Mouse (Mus musculus) heart, adult 2 months (tissue): ENCODE results near the gene Rps6ka5.

Experiments
- CTCF ChIP-seq: fragments of 200-600 bp; IDR thresholded peaks from 2 replicates; pipeline ENCODE4 v1.8.1; 2022; ENCODE audit warnings: antibody characterized with exemption, mild to moderate bottlenecking, moderate library complexity
- POLR2A ChIP-seq: fragments of 200-500 bp; IDR thresholded peaks from 2 replicates; pipeline ENCODE4 v1.6.1; 2011; ENCODE audit warnings: mild to moderate bottlenecking, low read depth, low read length, control low read depth; ENCODE audit not compliant: insufficient read depth

GRCm38 (mm10) chr12:100757427-100757826 lies 30.6 kb upstream of the Rps6ka5 start:
- TF ChIP-seq CTCF (no peak), POLR2A (no peak)
